Mouse (Mus musculus): ENCODE measurements around the gene Smarcd3.

Gene Smarcd3

DNA sequence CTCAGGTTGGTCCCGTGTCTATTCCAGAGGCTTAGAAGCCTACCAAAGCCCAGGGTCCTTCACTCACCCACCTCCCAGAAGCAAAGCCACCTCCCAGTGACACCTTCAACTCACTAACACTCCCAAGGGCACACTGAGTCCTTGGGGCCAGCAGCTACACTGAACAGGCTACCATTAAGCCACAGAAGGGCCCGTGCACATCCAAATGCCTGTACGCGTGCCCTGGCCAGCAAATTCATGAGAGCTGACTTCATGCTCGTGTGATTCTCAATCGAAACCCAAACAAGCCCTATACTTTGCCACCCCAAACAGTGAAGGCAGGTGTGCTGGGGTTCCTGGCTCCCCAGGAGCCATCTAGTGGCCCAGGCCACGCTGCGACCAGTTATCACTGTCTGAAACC, 3.6 kb downstream of the Smarcd3 start:
- in situ Hi-C loops (cut with MboI, MseI) = no loop called here

DNA sequence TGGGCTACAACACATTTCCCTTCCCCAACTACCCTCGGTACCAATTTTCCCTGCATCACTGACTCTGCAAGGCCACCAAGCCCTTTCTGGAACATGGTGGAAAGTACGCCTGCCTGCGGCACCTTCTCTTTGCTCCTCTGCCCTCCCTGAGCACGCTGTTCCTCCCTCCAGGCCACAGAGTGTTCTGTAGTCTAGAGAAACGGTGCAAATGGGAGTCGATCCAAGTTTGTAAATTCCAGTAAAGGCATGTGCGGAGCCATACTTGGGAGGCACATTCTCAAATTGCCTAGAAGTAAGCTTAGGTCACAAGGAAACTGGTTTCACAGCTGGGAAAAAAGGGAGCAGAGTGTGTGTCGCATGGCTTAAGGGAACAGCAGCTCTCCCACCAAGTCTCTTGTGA, 4.1 kb downstream of the Smarcd3 start:
- in situ Hi-C loops (cut with MboI, MseI) = no loop called here

DNA sequence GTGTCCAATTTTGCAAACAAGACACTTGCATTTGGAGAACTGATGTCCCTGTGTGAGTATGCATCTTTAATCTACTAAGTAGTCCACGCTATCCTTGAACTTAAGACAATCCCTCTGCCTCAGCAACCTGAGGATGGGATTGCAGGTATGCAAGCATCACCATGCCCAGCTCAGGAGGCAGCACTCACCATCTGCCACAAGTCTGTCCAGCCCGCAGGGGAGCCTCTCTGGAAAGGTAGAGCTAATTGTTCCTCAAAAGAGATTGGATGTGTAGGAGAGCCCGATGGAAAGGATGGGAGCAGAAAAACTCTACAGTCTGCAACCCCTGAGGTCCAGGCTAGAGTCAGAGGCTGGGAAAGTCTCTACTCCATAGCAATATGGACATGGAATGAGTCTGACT, 5.3 kb downstream of the Smarcd3 start:
- in situ Hi-C loops (cut with MboI, MseI) = no loop called here

DNA sequence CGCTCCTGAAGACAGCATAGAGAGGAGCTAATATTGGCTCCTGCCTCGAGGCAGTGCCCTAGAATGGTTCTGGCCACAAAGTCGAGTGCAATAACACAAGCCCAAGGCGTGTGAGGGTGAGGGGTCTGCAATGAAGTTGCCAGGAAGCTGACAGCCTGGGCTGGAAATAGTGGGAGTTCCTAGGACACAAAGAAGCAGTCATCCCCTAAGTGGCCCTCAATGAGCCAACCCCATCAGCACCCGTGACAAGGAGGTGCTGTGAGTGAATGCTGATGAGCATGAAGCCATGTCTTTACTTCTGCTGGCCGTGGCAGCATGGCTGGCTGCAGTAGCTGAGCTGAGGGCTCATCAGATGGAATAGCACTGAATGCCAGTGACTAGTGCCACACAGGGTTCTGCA, 9.1 kb downstream of the Smarcd3 start:
- in situ Hi-C loops (cut with MboI, MseI) = no loop called here

DNA sequence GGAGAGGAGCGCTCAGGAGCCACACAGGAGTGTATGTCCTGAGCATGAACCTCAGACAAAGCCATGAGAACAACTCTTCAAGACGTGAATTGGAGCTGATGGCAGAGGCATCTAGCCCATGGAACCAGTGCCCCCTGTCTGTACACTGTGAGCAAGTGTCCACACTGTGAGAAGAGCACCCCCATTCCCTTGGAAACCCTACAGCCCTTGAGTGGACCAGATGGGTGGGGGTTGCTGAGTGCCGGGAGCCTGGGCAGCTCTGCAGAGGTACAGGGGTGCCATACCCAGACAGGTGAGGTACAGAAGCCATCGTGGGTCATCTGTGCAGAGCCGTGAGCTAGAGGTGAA, 11.9 kb downstream of the Smarcd3 start:
- in situ Hi-C loops (cut with MboI, MseI) = no loop called here

DNA sequence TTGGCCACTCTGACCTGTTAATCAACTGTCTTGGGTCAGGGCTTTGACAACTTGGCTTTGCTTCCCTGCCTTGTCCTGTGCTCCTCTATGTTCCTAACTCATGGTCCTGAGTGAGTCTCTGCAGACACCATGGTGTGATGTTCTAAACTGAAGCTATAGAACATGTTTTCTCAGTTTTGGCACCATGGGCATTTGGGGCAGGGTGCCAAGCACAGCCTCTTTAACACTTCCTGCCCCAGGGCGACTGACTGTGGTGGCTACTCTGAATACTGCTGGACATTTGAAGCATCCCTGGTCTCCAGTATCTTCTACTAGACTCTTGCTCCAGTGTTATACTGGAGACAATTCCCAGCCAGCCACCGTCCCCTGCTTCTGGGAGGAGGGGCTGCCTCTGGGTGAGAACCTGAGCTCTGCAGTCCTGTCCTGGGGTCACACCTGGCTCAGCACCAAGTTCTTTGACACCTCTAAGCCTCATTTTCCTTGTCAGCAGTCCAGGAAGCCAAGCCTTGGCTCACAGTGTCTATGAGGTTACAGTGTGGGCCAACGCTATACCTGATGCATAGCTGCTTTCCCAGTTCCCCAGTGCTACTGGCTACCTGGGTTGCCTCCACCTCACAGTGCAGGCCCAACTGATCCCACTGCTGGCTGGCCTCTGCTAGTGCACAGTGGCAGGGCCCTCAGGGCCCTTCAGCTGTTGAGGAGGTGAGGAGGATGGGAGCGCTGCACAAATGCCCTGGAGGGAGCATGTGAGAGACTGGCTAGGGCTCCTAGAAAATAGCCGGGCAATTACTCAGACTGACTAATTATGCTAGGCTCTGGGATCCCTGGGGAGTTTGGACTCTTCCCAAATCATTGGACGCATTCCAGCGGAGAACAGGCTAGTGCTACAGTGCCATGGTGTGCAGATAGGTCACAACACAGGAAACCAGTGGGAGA, 12.6 kb downstream of the Smarcd3 start:
- in situ Hi-C loops (cut with MboI, MseI) = no loop called here

DNA sequence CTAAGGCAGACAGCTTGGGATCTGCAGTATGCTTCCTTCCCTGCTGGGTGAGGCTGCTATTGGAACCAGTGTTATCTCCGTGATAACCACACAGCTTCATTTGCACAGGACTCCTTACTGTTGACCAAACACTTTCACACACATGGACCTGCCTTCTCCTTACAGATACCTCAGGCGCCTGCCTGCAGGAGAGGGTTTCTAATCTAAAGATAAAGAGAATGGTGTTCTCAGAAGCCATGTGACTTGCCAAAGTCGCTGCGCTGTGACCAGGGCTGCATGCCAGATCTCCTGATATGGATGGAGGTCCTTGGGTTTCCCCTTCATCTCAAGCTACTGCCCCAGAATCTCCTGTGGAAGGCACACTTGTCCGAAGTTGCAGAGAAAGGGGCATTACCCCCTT, 14.8 kb downstream of the Smarcd3 start:
- in situ Hi-C loops (cut with MboI, MseI) = no loop called here

DNA sequence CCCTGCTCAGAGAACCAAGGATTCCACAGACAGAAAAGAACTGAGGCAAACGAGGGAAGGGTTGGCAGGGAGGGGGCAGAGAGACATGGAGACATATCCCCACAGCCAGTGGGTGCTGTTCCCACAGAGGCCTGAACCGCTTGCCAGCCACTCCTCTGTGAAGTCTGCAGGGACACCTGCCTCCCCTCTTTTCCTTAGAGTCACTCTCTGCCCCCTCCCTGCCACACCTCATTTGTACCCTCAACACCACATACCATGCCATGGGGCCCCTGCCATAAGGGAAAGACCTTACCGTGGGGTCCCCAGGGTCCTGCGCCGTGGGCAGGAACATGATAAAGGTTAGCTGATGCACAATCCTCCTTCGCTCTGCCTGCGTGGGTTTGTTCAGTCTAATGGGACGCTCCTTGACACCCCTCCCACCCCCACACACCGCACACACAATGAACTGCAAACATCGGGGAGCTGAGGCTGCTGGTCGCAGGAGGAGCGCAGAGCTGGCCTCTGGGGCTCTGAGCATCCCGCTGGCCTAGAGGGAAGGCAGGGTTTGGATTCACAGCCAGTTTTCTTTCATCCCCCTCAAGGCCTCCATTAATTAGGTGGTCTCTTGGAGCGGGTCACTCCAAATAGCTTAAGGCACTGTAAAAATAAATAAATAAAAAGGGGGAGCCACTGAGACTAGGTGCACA, 18.1 kb downstream of the Smarcd3 start:
- in situ Hi-C loops (cut with MboI, MseI) = no loop called here

DNA sequence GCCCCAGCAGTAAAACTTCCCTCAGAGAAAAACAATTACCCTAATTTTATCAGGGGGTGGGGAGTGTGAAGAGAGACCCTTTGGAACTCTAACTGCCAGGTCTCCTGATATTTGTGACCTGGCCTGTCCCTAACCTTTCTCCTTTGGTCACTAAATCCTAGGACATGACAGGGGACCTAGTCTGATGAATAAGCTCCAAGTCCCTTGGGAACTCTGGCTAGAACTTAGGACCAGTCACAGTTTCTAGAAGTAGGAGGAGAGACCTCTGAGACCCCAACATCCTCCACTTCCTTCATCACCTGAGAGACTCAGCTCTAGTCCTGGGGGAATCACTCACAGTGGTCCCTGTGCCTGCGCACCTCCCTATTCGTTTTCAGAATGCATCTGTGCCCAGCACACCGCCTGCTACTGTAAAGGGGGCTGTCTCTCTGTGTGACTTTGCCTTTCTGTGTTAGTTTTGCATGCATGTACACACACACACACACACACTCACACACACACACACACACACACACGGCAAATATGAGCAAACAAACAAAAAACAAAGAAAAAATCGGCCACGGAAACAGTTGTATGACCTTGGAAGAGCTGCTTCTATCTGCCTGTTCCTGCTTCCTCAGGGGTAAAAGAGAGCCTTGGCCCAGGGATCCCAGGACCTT, 18.8 kb downstream of the Smarcd3 start:
- in situ Hi-C loops (cut with MboI, MseI) = no loop called here

DNA sequence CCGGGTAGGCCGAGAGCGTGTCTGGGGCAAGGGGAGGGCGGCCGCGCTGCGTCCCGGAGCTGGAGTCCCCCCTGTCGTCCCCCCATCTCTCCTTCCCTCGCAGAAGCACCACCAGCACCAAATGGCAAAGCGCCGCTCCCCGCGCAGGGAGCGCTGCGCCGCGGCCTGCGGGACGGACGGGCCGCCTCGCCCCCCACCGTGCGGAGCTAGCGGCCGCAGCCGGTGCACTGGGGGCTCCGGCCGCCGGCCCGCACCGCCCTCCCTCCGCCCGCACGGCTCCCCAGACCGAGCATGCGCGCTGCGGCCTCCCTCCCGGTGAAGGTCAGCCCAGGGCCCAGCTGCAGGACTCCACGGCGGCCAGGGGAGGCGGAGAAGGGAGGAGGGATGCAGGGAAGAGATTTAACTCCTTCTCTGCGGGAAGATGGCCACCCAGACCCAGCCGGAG, 19.5 kb downstream of the Smarcd3 start:
- in situ Hi-C loops (cut with MboI, MseI) = no loop called here

DNA sequence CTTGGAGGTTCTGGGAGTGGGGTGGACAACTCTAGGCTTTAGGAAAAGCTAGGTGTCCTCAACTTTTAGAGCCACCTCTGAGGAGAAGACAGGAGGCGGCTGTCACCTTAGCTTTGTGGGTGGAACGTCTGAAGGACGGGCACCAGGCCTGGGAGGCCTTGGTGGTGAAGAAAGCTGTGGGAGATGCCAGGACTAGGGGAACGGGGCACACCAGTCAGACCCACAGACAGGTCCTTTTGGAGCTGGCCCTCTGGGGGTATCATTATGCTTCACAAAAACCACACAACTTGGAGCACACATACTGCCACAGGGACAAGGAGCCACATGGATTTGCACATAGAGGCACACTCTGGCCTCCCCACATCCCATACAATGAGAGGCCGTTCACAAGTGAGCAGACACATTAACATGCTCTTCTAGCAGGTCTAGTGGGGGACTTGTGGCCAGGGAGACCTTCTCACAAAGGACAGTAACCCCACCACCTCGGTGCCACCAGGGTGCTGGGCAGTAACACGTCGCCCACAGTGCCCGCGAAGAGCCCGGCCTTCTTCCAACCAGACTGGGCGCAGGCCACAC, 20.0 kb downstream of the Smarcd3 start:
- in situ Hi-C loops (cut with MboI, MseI) = no loop called here

DNA sequence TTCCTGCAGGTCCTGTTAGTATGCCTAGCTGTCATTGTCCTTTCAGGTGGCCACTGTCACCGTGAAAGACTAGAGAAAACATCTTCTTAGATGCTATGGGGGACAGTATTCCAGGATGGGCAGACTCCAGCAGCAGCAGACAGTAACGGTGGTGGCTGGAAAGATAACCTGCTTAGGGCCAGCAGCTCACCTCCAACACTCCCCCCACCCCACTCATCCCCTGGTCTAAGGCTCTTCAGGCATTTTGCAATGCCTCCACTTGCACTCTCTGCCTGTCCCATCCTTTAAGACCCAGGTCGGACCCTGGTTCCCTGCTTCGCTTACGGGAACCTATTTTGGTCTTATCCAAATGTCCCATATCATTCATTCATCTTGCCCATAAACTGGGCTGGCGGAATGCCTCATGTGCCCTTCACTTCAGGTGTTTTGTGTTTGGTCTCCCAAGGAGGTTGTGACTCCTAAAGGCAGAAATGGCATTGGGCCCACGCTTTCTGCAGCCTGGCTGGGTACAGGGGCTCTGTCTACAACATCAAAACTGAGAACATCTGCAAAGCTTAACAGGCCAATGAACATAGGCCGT, 20.7 kb downstream of the Smarcd3 start:
- in situ Hi-C loops (cut with MboI, MseI) = no loop called here

DNA sequence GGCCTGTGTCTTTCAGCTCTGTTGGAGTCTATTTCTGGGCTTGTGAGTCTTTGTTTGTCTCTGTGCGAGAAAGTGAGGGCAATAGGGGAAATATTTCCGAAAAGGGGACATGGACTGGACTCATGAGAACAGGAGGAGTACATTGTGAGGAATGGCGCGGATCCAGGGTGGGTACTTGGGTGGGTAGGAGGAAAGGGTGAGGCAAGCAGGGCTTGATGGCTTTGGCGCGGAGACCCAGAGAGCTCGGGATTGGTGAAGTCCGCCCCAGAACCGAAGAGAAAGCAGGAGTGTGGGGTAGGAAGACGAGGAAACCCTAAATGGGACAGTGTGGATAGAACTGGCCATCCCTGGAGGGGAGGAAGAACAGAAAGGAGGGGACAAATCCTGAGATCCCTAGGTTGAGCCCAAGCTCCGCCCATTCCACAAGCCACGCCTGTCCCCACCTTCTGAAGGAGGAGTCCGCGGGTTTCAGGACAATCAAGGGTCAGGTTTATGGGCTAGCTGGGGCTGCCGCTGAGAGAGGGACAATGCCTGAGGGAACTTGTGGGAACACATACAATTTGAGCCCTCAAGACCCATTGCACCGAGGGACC, 21.4 kb downstream of the Smarcd3 start:
- in situ Hi-C loops (cut with MboI, MseI) = no loop called here

DNA sequence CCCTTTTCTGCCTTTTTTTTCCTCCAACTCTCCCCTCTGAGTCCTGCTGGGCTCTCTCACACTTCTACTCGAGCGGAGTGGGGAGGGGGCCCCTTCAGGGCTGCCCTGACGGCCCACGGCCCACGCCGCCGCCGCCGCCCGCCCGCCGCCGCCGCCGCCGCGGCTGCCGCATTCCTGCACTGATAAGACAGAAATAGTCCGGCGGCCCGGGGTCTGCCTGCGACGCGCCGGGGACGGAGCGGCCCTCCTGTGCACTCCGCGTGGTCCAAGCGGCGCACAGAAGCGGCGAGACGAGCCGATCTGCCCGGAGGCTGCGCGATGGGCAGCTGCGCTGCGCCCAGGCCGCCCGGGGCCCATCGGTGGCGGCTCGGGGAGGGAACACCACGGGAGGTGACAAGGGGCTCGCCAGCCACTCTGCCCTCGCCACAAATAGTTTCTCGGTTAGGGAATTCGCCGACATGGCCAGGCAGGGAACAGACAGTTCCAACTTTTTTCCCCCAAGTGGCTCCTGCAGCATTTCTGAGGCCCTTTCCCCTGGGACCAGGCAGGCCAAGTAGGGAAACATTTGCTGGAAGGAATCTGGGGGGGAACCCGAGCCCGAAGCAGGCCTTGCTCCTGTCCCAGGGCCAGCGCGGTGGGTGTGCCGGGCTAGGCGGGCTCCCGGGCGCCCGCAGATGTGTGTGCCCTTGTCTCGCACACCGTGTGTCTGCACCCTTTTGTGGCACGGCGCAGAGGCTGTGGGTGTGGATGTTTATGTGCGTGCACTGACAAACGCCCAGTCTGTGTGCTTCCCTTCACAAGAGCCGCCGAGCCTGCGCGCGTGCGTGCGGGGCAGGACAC, 22.1 kb downstream of the Smarcd3 start:
- in situ Hi-C loops (cut with MboI, MseI) = no loop called here

DNA sequence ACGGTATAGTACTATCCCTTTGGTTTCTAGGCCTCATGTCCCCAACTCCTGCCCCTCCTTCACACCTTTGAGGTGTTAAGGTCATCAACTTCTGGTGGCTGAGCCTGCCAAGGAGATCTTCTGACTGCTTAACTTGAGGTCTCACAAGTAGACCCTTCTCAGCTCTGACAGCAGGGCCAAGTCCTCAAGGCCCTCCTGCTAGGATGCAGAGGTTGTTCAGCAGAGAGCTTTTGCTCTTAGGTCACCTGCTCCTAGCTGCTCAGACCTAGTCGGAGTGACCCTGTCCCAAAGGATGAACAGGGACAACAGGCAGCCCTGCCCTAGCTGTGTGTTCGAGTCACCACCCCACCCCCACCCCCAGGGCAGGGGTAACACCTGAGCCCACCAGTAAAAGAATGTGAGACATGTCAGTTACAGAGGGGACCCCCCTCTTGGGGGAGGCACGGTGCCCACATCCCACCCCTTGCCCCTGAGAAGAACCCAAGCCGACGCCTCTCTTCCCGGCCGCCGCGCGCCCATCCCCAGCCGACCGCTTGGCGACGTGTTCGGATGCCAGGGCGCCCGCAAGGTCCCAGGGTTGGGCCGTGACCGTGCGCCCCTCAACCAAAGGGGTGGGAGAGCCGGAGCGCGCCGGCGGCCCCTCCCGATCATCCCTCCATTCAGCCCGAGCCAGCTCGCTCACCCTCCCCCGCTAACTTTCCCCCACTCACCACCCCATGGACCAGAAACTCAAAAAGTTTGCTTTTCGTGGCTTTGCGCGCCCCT, 23.0 kb downstream of the Smarcd3 start:
- in situ Hi-C loops (cut with MboI, MseI) = no loop called here

DNA sequence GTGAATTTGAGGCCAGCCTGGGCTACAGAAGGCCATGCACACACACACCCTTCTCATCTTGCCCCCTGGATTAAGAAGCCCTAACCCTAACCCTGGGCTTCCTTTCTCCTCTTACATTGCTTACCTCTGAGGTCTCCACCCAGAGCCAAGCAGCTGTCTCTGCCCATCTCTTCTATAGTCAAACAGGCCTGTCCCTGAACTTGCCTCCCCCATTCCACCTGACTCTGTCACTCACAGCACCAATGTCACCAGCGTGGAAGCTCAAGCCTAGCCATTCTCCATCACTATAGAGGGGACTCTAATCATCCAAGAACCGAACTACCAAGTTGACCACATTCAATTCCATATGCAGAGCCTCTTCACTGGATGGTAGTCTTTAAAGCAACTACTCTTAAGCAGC, 24.0 kb downstream of the Smarcd3 start:
- in situ Hi-C loops (cut with MboI, MseI) = no loop called here

DNA sequence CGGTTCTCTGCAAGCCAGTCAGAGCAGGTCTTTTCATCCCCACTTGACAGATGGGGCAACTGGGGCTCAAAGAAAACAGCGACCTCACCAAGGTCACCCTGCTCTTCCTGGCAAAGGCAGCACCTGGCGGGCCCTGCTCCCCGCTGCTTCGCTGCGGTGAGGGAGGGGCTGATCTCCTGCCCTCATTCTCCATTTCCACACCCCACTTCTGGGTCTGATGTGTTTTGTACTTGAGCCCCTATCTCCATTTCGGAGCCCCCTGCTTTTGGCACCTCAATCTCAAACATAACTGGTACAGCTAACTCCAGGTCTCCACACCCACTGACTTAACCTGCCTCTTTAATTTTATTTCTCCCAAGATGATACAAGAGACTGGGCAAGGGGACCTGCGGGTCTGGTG, 25.1 kb downstream of the Smarcd3 start:
- in situ Hi-C loops (cut with MboI, MseI) = no loop called here

DNA sequence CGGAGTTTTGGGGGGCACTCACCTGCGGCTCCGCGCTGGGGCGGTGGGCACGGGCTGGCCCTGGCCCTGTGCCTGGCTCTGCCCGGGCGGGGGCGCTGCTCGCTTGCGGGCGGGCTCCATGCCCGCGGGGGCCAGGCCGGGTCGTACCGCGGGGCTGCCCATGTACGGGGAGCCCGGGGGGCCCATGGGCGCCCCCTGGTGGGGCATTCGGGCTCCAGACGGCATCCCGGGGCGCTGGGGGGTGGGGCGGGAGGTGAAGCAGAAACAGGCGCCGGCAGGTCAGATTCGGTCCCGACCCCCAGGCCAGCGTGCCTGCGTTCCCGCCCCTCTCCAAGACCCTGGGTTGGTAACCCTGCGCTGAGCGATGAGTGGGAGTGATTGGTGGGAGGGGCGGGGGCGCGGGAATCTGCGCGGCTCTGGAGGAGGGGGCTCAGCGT, 25.6 kb downstream of the Smarcd3 start:
- in situ Hi-C loops (cut with MboI, MseI) = no loop called here

DNA sequence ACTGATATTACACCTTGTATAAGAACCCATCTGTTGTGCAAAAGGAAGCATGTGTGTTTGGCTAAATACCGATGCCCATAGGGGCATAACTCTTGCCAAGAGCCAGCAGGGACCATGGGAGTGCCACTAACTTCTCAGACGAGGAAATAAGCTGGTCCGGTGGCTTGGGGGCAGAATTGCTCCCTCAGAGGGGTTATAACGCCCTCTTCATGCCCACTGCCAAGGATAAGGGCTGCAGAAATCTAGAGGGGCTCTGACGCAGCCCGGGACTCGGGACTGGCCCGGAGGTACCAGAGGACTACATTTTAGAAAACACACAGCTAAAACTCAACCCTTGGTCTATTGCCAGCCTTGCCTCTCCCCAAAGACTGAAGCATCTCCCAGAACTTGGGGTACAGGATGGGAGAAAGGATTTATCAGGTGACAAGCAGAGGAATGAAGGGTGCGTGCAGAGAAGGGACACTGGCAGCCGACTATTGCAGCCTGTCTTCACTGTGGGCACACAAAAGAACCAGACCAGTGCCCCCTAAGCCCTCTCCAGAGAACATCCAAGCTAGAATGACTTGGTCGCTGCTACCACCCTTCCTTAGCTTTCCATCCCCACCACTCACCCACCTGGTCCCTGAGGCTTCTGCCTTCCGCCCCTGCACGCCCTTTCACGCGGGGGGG, 26.2 kb downstream of the Smarcd3 start:
- in situ Hi-C loops (cut with MboI, MseI) = no loop called here
